Mouse (Mus musculus): Measurements from ENCODE around the gene Psmc6. TPM values are rescaled to one million over a fixed set of nuclear protein-coding genes. Genes with fewer than 3 reads are reported as not detected.

Psmc6 gene
- polyA plus RNA-seq, 1 experiment from 2014 or later, result 148 TPM

DNA sequence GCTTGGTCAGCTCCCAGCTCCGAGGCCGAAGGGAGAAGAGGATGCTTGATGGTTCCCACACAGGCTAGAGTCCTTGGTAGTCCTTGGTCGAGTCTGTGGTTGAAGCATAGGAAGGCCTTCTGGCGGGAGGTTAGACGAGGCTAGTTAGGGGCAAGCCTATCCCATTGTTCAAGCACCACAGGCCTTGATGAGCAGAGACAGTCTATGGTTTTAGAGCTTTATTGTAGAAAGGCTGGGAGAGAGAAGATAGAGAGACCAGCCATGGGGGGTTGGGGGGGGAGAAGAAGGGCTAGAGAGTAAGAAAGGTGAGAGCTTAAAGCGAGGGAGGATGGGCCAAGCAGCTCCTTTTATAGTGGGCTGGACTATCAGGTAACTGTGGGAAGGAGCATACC, 35.6 kb downstream of the Psmc6 start:
- no peak overlapping the region for H3K4me3 ChIP-seq (replicated peaks)
- no peak overlapping the region for H3K27ac ChIP-seq
- H3K4me2 ChIP-seq (replicated peaks), result no peak overlapping the region
- H3K9me3 ChIP-seq, result no peaks in the 10 kb centered on the region
- WGBS, result 90% methylated on average over 6 of the region's 6 CpGs
- no peaks in the 10 kb centered on the region for H3K4me1 ChIP-seq (replicated peaks)
- H3K36me3 ChIP-seq, result peaks cover 12% of the 10 kb centered on the region
- H3K9ac ChIP-seq, result no peak overlapping the region
- H3K27me3 ChIP-seq (replicated peaks), result no peaks in the 10 kb centered on the region
- no peak for ATAC-seq

DNA sequence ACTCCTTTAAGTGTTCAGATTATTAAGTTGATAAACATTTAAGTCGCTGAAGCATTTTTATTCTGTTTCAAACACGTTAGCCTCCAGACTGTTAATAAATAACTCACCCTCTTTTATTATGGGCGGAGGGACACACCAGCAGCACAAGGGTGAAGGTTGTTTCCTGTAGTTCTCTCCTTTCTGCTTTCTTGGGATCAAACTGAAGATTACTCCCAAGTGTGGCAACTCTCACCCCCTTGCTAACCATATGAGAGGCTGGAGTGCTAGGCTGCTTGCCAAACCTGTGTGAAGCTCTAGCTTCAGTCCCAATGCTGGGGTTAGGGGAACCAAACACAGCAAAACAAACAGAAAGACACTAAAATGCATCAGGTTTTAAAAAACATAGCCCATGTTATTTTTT, 49.2 kb downstream of the Psmc6 start:
- Histone ChIP-seq H3K4me3 (replicated peaks) (no peak overlapping the region), H3K27me3 (replicated peaks) (no peaks in the 10 kb centered on the region), H3K4me2 (replicated peaks) (peak overlapping the region; percentile 7; the same call in 1 of the 2 replicates), H3K4me1 (replicated peaks) (no peaks in the 10 kb centered on the region), H3K36me3 (peaks cover 11% of the 10 kb centered on the region; the same call in 1 of the 2 replicates), H3K9ac (no peak overlapping the region), H3K27ac (peak overlapping the region; percentile 27), H3K9me3 (no peaks in the 10 kb centered on the region)
- ATAC-seq, result peak; percentile 92
- WGBS, result 73% methylated on average over 3 of the region's 3 CpGs

DNA sequence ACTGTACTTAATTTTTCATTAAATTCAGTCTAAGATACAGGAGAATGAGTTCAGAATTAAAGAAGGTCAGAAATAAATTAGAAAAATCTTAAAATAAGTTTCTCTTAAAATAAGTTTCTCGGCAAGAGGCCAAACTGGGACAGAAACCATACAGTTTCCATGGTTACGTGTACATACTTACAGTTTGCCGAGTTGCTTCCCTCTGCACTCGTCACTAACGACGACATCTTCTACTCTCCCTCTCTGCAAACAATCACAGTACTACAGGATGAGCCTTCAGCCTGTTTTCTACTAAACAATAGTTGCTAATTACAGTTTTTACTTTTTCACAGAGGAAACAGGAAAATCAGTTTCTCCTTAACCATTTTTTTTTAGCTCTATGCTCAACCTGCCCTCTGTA, 51.2 kb downstream of the Psmc6 start:
- Histone ChIP-seq H3K9me3 (no peaks in the 10 kb centered on the region), H3K27ac (no peak overlapping the region), H3K4me3 (replicated peaks) (no peak overlapping the region), H3K36me3 (peaks cover 11% of the 10 kb centered on the region; the same call in 1 of the 2 replicates), H3K27me3 (replicated peaks) (no peaks in the 10 kb centered on the region), H3K4me2 (replicated peaks) (no peak overlapping the region), H3K4me1 (replicated peaks) (no peaks in the 10 kb centered on the region), H3K9ac (no peak overlapping the region)
- no peak for ATAC-seq
- WGBS, result 84% methylated on average over 6 of the region's 6 CpGs

DNA sequence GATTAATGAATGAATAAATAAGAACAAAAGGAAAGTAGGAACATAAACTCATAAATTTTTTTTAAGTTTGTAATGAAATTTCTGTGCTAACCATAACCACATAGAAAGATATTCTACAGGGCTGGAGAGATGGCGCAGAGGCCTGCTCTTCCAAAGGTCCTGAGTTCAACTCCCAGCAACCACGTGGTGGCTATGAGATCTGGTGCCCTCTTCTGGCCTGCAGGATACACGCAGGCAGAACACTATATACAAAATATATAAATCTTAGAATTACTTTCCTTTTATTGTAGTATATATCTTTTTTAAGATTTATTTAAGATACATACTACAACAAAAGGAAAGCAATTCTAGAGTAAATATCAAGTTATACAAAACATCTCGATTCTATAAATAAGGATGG, 53.3 kb downstream of the Psmc6 start:
- Histone ChIP-seq H3K27me3 (replicated peaks) (no peaks in the 10 kb centered on the region), H3K36me3 (peaks cover 11% of the 10 kb centered on the region; the same call in 1 of the 2 replicates), H3K9ac (no peak overlapping the region), H3K4me3 (replicated peaks) (no peak overlapping the region), H3K27ac (no peak overlapping the region), H3K9me3 (no peaks in the 10 kb centered on the region), H3K4me1 (replicated peaks) (0 out of 2 replicates have a peak, but pooled peaks cover 6% of the 10 kb centered on the region), H3K4me2 (replicated peaks) (no peak overlapping the region)
- no peak for ATAC-seq
- 85% methylated on average over 4 of the region's 4 CpGs for WGBS

DNA sequence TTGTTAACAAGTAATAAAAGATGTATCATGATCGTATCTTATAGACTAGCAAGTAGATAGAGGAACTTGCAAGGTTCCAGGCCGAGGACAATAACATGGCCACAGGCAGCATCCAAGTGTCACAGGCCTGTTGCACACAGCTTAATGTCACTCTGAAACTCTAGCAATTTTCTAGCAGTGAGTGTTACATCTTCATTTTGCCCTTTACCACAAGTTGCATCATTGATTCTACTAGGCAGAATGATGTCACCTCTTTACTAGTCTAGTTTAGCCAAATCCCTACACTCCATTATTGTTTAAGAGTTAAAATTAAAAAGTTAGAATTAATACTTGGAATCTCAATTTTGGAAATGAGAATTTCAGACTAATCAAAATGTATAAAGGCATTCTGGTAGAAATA, 56.0 kb downstream of the Psmc6 start:
- WGBS, result 91% methylated on average over 2 of the region's 2 CpGs
- Histone ChIP-seq H3K27me3 (replicated peaks) (no peaks in the 10 kb centered on the region), H3K9ac (no peak overlapping the region), H3K36me3 (0 out of 2 replicates have a peak, but pooled peaks cover 6% of the 10 kb centered on the region), H3K9me3 (no peaks in the 10 kb centered on the region), H3K4me2 (replicated peaks) (no peak overlapping the region), H3K27ac (no peak overlapping the region), H3K4me1 (replicated peaks) (0 out of 2 replicates have a peak, but pooled peaks cover 6% of the 10 kb centered on the region), H3K4me3 (replicated peaks) (no peak overlapping the region)
- no peak for ATAC-seq

DNA sequence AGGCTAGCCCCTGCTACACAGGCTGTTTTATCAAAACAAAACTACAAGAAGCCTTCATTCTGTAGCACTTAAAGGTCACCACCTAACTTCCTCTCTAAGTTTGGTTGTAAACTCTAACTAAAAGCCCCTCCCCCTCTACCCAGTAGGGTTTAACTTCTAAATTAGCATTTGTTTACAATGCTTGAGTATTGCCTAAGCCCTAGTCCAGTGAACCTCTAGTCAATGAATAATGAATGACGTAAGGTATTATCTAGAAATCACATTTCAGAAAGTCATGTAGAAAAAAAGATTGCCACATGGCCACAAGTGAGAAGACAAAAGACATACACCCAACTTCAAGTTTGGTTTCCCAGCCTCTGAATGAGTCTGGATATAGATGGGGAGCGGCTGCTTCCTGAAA, 57.9 kb downstream of the Psmc6 start:
- Histone ChIP-seq H3K27ac (peak overlapping the region; percentile 51; the same call in 1 of the 2 replicates), H3K4me3 (replicated peaks) (peak overlapping the region; percentile 74), H3K4me1 (replicated peaks) (0 out of 2 replicates have a peak, but pooled peaks cover 6% of the 10 kb centered on the region), H3K9me3 (no peaks in the 10 kb centered on the region), H3K4me2 (replicated peaks) (peak overlapping the region; percentile 66), H3K27me3 (replicated peaks) (no peaks in the 10 kb centered on the region), H3K9ac (peak overlapping the region; percentile 79; the same call in 1 of the 2 replicates), H3K36me3 (no peaks in the 10 kb centered on the region)
- peak; percentile 57 for ATAC-seq
- WGBS, result 12% methylated on average over 2 of the region's 2 CpGs

DNA sequence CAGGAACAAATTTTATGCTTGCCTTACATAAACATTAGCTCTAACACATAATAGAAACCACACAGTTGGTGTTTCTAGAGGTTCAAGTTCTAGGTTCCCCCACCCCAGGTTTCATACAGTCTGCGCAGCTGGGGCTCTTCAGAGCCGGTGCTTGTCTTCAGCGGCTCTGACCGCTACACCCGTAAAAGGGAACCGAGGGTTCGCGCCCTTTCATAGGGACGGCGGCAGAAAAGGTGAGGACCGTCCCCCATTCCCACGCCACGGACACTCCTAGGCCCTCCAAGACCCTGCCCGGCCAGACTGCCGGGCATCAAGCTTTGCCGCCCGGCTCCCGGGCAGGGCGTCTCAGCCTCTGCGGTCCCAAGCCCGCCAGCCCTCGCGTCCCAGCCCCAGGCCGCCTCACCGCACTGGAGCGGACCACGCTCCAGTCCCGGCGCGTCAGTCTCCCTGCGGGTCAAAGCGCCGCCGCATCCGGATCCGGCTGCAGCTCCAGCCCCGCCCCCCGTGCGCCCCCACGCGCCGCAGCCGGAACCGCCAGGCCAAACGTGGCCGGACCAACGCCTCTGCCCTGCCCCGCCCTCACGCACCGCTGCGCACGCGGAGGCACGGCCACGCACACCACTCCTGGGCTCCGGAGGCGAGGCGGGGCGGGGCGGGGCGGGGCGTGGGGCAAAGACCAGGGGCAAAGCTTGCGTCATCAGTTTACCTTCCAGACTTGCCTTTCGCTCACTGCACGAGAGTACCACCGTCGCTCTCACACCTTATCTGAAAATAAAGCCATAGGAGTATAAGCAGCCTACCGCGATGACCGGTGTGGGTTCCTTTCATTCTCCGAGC, 59.0 kb downstream of the Psmc6 start:
- H3K36me3 ChIP-seq, result no peaks in the 10 kb centered on the region
- peak overlapping the region; percentile 88 for H3K27ac ChIP-seq
- peak overlapping the region; percentile 79 for H3K9ac ChIP-seq
- H3K4me3 ChIP-seq (replicated peaks), result peak overlapping the region; percentile 74
- H3K4me1 ChIP-seq (replicated peaks), result 0 out of 2 replicates have a peak, but pooled peaks cover 6% of the 10 kb centered on the region
- under 1% methylated on average over 67 of the region's 71 CpGs for WGBS
- H3K4me2 ChIP-seq (replicated peaks), result peak overlapping the region; percentile 66
- peak; percentile 98 for ATAC-seq
- H3K27me3 ChIP-seq (replicated peaks), result no peaks in the 10 kb centered on the region
- no peaks in the 10 kb centered on the region for H3K9me3 ChIP-seq

DNA sequence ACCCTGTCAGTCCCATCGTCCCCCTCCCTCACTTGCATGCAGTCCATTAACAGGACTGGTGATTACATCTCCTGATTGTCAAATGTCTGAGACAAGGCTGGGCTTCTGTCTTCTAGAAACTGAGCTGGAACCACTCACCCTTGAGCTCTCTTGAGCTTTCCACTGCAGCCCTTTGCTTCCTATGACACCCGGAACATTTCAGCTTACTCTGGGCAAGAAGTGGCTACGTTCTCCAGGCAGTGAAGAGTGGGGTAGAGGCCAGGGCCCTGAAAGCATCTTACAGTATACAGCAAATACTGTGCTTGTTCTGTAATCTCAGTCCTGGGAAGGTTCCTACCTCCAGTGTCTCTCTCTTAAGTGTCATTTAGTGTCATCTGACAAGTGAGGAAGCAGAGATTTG, 59.6 kb downstream of the Psmc6 start:
- no peak; the same call in 1 of the 2 replicates for ATAC-seq
- no peaks in the 10 kb centered on the region for H3K9me3 ChIP-seq

More for the DNA sequence above, 59.6 kb downstream of the Psmc6 start:
- H3K27me3 ChIP-seq (replicated peaks), result no peaks in the 10 kb centered on the region
- 0 out of 2 replicates have a peak, but pooled peaks cover 6% of the 10 kb centered on the region for H3K4me1 ChIP-seq (replicated peaks)
- peak overlapping the region; percentile 66 for H3K4me2 ChIP-seq (replicated peaks)
- peak overlapping the region; percentile 79 for H3K9ac ChIP-seq
- H3K4me3 ChIP-seq (replicated peaks), result peak overlapping the region; percentile 74
- H3K36me3 ChIP-seq, result no peaks in the 10 kb centered on the region
- 10% methylated on average over 3 of the region's 3 CpGs for WGBS
- peak overlapping the region; percentile 88 for H3K27ac ChIP-seq

Other genes starting within 250 kb of the Psmc6 start
- gene Gpr137c, start 110.1 kb upstream of the Psmc6 start, polyA plus RNA-seq (2015; fragmentation: Nextera tagmentation; extraction: Ambion mirVana), result 1.4 and 1.5 TPM in 2 replicates
- 10.4 and 11.7 TPM in 2 replicates for gene Txndc16, start 109.5 kb upstream of the Psmc6 start, polyA plus RNA-seq (2015; fragmentation: Nextera tagmentation; extraction: Ambion mirVana)
- gene Ero1l, start 11.0 kb upstream of the Psmc6 start, polyA plus RNA-seq (2015; fragmentation: Nextera tagmentation; extraction: Ambion mirVana), result 56.1 and 73.9 TPM in 2 replicates
- gene Styx, start 21.3 kb downstream of the Psmc6 start, polyA plus RNA-seq (2015; fragmentation: Nextera tagmentation; extraction: Ambion mirVana), result 52.6 and 56.9 TPM in 2 replicates
- 60.0 and 69.2 TPM in 2 replicates for gene Gnpnat1, start 75.1 kb downstream of the Psmc6 start, polyA plus RNA-seq (2015; fragmentation: Nextera tagmentation; extraction: Ambion mirVana)
- gene Fermt2, start 200.3 kb downstream of the Psmc6 start, polyA plus RNA-seq (2015; fragmentation: Nextera tagmentation; extraction: Ambion mirVana), result 163 and 169 TPM in 2 replicates